Mouse (Mus musculus) spleen, adult 2 months (tissue): ENCODE data around the gene Pde4d. TPM values are rescaled to one million over a fixed set of nuclear protein-coding genes. Genes with fewer than 3 reads are reported as not detected.

Source experiments
- DNase-seq, 2 experiments: peaks; one replicate each; pipeline versions ENCODE4 v3.0.0 to v3.0.0-alpha.2; 2012 to 2021; ENCODE audit warnings: low spot score in 2 of 2, low read depth in 1 of 2
- H3K27ac ChIP-seq: fragments of 200-500 bp; 2 replicates; pipeline ENCODE4 v1.5.1; 2012; ENCODE audit warnings: low read length, inconsistent platforms; ENCODE audit not compliant: insufficient read depth
- H3K27me3 ChIP-seq: fragments of 200-500 bp; 2 replicates; pipeline ENCODE4 v1.6.1; 2012; ENCODE audit warnings: mild to moderate bottlenecking, moderate library complexity, low read length, inconsistent platforms; ENCODE audit not compliant: control insufficient read depth, insufficient read depth
- H3K36me3 ChIP-seq: fragments of 200-500 bp; 2 replicates; pipeline ENCODE4 v1.6.1; 2012; ENCODE audit warnings: mild to moderate bottlenecking, low read length, inconsistent platforms; ENCODE audit not compliant: control insufficient read depth, insufficient read depth
- H3K4me1 ChIP-seq: fragments of 200-500 bp; 2 replicates; pipeline ENCODE4 v1.6.1; 2011; ENCODE audit warnings: inconsistent platforms; ENCODE audit not compliant: control insufficient read depth, insufficient read depth, insufficient read length
- H3K4me3 ChIP-seq: fragments of 200-500 bp; 2 replicates; pipeline ENCODE4 v1.5.1; 2011; ENCODE audit warnings: mild to moderate bottlenecking, inconsistent platforms; ENCODE audit not compliant: insufficient read depth, insufficient read length; ENCODE audit errors: extremely low read depth
- CTCF ChIP-seq: fragments of 200-500 bp; IDR thresholded peaks from 2 replicates; pipeline ENCODE4 v1.5.1; 2011; ENCODE audit warnings: mild to moderate bottlenecking, inconsistent platforms; ENCODE audit not compliant: insufficient read depth, insufficient read length, insufficient replicate concordance; ENCODE audit errors: extremely low read depth
- POLR2A ChIP-seq: fragments of 200-500 bp; IDR thresholded peaks from 2 replicates; pipeline ENCODE4 v1.6.1; 2011; ENCODE audit warnings: low read depth, low read length, inconsistent platforms
- WGBS: fragments of 180-500 bp; shearing (Covaris S2); methylation state at CpG from one replicate; pipeline ENCODE4 v1.1.7; 2018; 5-methylcytosine and 5-hydroxymethylcytosine counted together
- polyA plus RNA-seq: library from polyadenylated mRNA; depleted of rRNA; stranded (reverse); fragments of >200 nt; gene quantifications from 2 replicates; pipeline ENCODE4 v1.2.3, GENCODE M21; 2012

The Pde4d gene
- polyA plus RNA-seq, 1 experiment: 4.8 TPM

DNA sequence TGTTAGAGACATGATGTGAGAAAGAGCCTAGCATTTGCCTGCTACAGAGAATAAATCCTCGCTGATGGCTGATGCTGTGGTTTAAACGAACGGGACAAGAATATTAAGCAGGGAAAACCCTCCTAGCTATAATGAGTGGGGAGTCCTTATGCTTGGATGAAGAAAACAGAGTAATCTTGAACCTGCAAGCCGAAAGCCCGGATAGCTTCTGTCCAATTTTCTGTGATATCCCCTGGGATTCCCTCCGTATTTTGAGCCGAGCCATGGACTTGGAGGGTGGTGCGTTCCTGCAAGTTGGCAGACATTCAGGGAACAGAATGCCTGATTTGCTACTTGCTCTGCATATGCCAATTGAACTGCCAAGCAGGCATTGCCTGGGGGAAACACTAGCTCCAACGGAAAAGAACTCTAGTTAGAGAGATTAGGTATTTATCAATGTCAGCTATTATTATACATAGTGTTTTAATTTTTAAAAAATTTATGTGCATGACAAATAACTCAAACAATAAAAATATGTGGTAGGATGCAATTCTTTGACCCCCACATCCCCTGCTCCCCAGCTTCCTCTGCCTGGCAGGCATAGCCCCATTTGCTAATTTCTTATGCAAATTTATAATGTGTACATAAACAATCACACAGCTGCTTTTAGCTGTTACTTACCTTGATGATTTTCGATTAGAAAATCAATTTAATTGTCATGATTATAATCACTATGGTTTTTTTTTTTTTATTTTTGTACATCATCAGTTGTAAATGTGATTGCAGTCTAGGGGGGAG is 603.7 kb downstream of the Pde4d start:
- H3K27me3 ChIP-seq: no peaks in the 10 kb centered on the region
- DNase-seq: no peak
- WGBS: 89% methylated on average over 10 of the region's 10 CpGs
- H3K36me3 ChIP-seq: no peaks in the 10 kb centered on the region
- no peak overlapping the region for H3K27ac ChIP-seq
- no peaks in the 10 kb centered on the region for H3K4me1 ChIP-seq
- TF ChIP-seq CTCF (no peak), POLR2A (no peak)
- H3K4me3 ChIP-seq: no peak overlapping the region

DNA sequence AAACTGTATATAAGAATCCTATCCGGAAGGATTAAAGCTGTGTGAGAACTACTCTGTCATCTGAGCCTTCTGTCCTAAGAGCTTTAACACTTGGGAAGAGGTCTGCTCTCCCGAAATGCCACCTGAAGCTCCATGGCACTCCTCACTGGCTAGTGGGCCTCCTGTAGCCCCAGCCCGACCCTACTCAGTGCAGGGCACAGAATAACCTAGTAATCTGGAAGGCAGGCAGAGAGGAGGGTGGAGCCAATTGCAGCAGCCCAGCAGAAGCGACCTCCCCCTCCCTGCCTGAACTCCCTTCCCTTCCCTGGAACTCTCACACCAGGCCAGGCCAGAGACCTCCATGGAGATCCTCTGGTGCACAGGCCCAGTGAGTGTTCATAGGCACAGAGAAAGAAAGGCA is 608.3 kb downstream of the Pde4d start:
- H3K27me3 ChIP-seq: no peaks in the 10 kb centered on the region
- TF ChIP-seq POLR2A: no peak
- no peak for TF ChIP-seq CTCF
- no peak for DNase-seq
- no peak overlapping the region for H3K27ac ChIP-seq
- H3K4me3 ChIP-seq: no peak overlapping the region
- H3K4me1 ChIP-seq: no peaks in the 10 kb centered on the region
- H3K36me3 ChIP-seq: no peaks in the 10 kb centered on the region
- WGBS: 88% methylated on average over 4 of the region's 4 CpGs

DNA sequence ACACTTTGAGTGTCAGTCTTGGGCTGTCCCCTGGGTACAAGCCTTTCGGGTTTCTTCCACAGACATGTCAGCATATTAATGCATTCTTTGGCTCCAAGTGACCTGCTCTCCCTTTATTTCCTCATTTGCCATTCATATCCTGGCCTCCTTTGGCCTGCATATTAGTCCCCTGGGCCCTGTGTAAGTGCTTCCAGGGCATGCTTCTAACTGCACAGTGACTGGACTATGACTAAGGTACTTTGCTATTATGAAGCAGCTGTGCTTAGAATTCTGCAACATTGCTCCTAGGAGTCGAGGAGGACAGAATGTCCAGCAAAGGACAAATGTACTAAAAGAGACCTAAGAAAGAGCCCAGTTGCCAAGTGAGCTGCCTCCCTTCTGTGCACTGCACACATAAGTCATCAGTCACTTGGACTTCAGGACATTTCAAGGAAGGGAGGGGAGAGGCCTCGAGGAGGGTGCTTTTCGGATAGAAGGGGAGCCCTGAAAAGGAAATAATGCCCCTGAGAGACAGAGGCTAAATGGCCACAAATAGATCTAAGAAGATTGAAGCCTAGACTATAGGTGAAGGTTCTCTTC is 616.9 kb downstream of the Pde4d start:
- no peaks in the 10 kb centered on the region for H3K36me3 ChIP-seq
- no peak for TF ChIP-seq CTCF
- TF ChIP-seq POLR2A: no peak
- H3K27me3 ChIP-seq: no peaks in the 10 kb centered on the region
- 67% methylated on average over 4 of the region's 4 CpGs for WGBS
- no peaks in the 10 kb centered on the region for H3K4me1 ChIP-seq
- DNase-seq: no peak
- H3K4me3 ChIP-seq: no peak overlapping the region
- no peak overlapping the region for H3K27ac ChIP-seq

DNA sequence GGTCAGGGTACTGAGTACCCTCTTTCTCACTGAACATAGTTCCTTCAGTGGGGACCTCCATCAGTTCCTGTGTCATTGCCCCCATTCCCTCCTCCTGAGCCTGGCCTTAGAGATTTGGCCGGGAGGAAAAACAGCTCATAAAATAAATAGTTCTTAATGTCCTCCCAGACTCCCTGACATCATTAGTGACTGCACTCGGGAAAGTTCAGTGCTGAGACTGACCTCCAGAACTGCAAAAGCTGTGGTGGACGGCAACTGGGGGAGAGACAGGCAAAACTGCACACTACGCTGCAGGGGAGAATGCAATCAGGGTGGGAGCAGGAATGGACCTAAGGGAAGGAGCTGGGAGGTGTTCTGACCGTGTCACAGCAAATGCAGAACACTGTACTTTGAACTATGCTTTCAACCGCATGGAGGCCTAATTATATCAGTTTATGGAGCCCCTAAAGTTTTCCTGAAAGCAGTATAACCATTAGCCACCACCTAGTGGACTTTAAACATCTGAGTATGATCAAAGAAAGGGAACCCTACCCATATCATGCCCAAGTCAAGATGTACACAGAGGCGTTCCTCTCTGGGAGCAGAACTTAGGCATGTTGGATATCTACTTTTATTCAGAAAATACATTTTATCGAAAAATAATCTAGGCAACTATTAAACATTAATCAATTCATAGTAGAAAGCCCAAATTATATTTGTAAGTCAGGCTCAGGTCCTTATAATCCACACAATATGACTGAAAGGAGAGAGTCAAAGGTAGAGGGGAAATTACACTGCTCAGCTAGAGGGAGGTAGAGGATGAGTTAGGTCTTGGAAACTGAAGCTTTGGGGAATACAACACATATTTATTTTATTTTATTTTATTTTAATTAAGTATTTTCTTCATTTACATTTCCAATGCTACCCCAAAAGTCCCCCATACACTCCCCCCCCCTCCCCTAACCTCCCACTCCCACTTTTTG is 618.8 kb downstream of the Pde4d start:
- WGBS: 90% methylated on average over 8 of the region's 8 CpGs
- no peaks in the 10 kb centered on the region for H3K36me3 ChIP-seq
- no peak for DNase-seq
- H3K27me3 ChIP-seq: no peaks in the 10 kb centered on the region
- H3K4me1 ChIP-seq: no peaks in the 10 kb centered on the region
- no peak overlapping the region for H3K27ac ChIP-seq
- H3K4me3 ChIP-seq: no peak overlapping the region
- TF ChIP-seq POLR2A: no peak

DNA sequence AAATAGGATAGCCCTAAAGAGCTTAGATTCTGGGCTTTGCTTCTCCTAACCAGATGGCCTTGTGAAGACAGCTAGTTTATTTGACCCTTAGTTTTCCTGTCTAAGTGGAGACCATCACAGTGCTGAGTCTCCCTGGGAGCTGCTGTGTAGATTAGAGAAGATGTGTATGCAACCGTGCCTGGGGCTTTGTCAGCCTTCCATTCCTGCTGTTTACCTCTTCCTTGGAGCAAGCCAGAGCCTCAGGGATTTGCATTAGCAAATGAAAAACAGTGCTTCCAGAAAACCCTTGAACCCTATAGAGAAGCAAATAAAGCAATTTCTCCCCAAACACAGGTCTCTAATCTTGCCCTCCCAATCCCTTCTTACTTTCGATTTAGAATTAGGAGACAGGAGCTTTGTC is 623.6 kb downstream of the Pde4d start:
- no peaks in the 10 kb centered on the region for H3K27me3 ChIP-seq
- H3K4me3 ChIP-seq: no peak overlapping the region
- no peak for TF ChIP-seq POLR2A
- no peak for TF ChIP-seq CTCF
- 84% methylated on average over 2 of the region's 2 CpGs for WGBS
- DNase-seq: no peak
- H3K4me1 ChIP-seq: no peaks in the 10 kb centered on the region
- H3K27ac ChIP-seq: no peak overlapping the region
- H3K36me3 ChIP-seq: no peaks in the 10 kb centered on the region

GRCm38 (mm10) chr13:109074078-109074477 is 624.3 kb downstream of the Pde4d start:
- TF ChIP-seq POLR2A (no peak), CTCF (no peak)
- Histone ChIP-seq H3K27me3 (no peaks in the 10 kb centered on the region), H3K36me3 (no peaks in the 10 kb centered on the region), H3K27ac (no peak overlapping the region), H3K4me1 (no peaks in the 10 kb centered on the region), H3K4me3 (no peak overlapping the region)
- WGBS: 83% methylated on average over 4 of the region's 4 CpGs
- no peak for DNase-seq
